Mouse (Mus musculus) bone marrow, adult 2 months (tissue): ENCODE data around the gene Ccdc8. TPM values are rescaled to one million over a fixed set of nuclear protein-coding genes. Genes with fewer than 3 reads are reported as not detected.
A peak's percentile ranks its signal among the peaks of the same experiment; 100 is the strongest.

Experiments used
- H3K27ac ChIP-seq: fragments of 200-500 bp; 2 replicates; pipeline ENCODE4 v1.5.1; 2012; ENCODE audit warnings: low read depth, mild to moderate bottlenecking, control low read depth, inconsistent platforms, low read length; ENCODE audit not compliant: control insufficient read depth, poor library complexity, insufficient read depth
- H3K4me1 ChIP-seq: fragments of 200-500 bp; 2 replicates; pipeline ENCODE4 v1.6.1; 2011; ENCODE audit warnings: low read length; ENCODE audit not compliant: control insufficient read depth, insufficient read depth
- H3K4me3 ChIP-seq: fragments of 200-500 bp; replicated peaks from 2 replicates; pipeline ENCODE3; 2011; ENCODE audit warnings: mild to moderate bottlenecking, low read depth, low read length, control low read depth; ENCODE audit not compliant: control insufficient read depth
- CTCF ChIP-seq: fragments of 200-500 bp; IDR thresholded peaks from 2 replicates; pipeline ENCODE4 v1.5.1; 2011; ENCODE audit warnings: low read length, control low read depth; ENCODE audit not compliant: control insufficient read depth, insufficient read depth
- POLR2A ChIP-seq: fragments of 200-500 bp; IDR thresholded peaks from 2 replicates; pipeline ENCODE4 v1.6.1; 2011; ENCODE audit warnings: low read depth, mild to moderate bottlenecking, control low read depth, low read length, borderline replicate concordance; ENCODE audit not compliant: control insufficient read depth
- WGBS: fragments of 180-500 bp; shearing (Covaris S2); methylation state at CpG from one replicate; pipeline ENCODE4 v1.1.7; 2018; 5-methylcytosine and 5-hydroxymethylcytosine counted together
- polyA plus RNA-seq: library from polyadenylated mRNA; stranded (reverse); fragments of >200 nt; gene quantifications from 2 replicates; pipeline ENCODE4 v1.2.4, GENCODE M21; 2011; ENCODE audit warnings: low replicate concordance; ENCODE audit not compliant: missing spikeins, insufficient read depth, insufficient read length

The Ccdc8 gene
- polyA plus RNA-seq, 1 experiment = 2.5 TPM

DNA sequence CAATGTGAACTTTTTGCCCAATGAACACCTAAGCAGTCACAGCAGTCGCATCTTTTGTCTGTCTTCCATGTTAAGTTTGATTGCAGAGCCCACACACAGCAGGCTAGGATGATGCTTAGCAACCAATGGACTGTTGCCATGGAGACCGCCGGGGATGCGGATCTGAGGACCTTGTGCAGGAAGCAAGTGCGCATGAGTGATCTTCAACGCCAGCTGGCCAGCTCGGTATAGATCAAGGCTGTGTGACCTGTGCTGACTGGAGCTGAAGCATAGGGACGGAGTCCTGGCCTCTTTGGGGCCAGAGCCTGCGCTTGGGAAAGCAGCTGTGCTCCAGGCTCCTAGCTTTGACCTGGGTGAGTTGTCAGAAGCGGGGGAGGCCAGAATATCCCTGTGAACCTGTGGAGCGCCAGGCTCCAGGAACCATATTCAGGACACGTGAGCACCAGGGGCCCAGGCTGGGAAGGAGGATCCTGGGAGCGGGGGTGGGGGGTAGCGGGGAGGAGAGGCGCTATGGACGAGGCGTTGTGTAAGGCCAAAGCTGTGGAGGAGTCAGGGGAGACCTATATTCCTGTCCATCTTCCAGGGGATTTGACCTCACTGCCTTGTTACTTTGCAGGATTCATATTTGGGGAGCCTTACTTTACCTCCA lies 32.8 kb upstream of the Ccdc8 start, which contains the start of gene Pnmal1:
Gene Pnmal1 (plus strand): TSS at position 141 of the 649 bp plus-strand sequence.
- no peak for TF ChIP-seq POLR2A
- TF ChIP-seq CTCF = no peak
- H3K4me1 ChIP-seq = no peaks in the 10 kb centered on the region
- 62% methylated on average over 17 of the region's 17 CpGs for WGBS
- no peak within 1 kb of the TSS for H3K4me3 ChIP-seq
- no peak within 1 kb of the TSS for H3K27ac ChIP-seq

DNA sequence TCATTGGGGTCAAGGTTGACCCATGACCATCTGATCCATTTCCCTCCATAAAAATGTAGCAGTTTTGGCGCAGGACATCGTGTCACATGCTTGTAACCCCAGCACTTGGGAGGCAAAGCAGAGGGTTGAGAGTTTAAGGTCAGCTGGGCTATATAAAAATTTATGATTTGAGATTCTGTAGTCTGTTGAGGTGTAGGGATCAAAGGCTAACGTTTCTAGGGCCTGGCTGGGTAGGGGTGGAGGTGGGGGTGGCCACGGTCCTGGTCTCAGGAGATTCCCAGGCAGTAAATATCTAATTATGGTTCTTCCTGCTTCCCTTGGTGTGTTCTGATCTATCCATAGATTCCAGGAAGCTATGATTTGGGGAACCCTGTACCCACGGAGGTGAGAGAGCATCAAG lies 30.8 kb upstream of the Ccdc8 start:
- TF ChIP-seq CTCF (no peak), POLR2A (no peak)
- no peak overlapping the region for H3K27ac ChIP-seq
- H3K4me1 ChIP-seq = no peaks in the 10 kb centered on the region
- WGBS = 70% methylated on average over 5 of the region's 5 CpGs
- no peak overlapping the region for H3K4me3 ChIP-seq

DNA sequence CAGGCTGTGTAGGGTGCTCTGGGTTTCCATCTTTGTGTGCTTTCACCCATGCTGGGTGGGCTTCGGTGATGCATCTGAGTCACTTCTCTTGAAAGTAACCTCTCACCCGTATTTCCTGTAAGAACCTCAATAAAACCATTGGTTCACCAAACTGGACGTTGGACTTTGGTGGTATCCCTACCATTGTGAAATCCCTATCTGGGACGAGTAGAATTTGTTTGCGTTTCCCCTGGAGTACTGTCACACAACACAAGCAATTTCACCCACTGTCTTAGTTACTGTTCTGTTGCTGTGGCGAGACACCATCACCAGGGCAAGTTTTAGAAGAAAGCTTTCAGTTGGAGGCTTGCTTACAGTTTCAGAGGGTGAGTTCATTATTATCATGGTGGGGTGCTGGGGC lies 24.1 kb upstream of the Ccdc8 start:
- 63% methylated on average over 6 of the region's 6 CpGs for WGBS
- no peak overlapping the region for H3K4me3 ChIP-seq
- TF ChIP-seq POLR2A (no peak), CTCF (no peak)
- peaks cover 1% of the 10 kb centered on the region; the same call in 1 of the 2 replicates for H3K4me1 ChIP-seq
- no peak overlapping the region for H3K27ac ChIP-seq

GRCm38 (mm10) chr7:16971160-16971559 lies 21.3 kb upstream of the Ccdc8 start:
- 20% methylated on average over 3 of the region's 3 CpGs for WGBS
- H3K4me3 ChIP-seq = no peak overlapping the region
- H3K4me1 ChIP-seq = peaks cover 1% of the 10 kb centered on the region; the same call in 1 of the 2 replicates
- TF ChIP-seq CTCF (no peak), POLR2A (no peak)
- no peak overlapping the region for H3K27ac ChIP-seq

DNA sequence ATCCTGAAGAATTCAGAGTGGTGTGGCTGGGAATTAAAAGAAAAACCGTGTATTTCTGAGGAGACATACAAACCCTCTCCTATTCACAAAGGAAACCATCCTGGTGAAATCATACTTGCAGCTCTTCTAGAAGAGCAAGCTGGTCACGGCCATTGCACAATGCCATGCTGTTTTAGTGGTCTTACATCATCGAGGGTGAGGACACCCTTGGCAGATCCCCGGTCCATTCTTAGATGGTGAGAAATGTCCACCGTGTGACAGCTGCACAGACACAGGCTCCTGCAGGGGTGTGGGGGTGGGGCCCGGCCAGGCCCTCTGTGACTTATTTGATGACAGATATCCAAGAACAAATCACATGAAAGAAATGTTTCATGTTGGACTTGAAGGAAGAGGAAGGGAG lies 18.5 kb upstream of the Ccdc8 start:
- Histone ChIP-seq H3K4me3 (no peak overlapping the region), H3K27ac (no peak overlapping the region), H3K4me1 (peaks cover 1% of the 10 kb centered on the region; the same call in 1 of the 2 replicates)
- no peak for TF ChIP-seq CTCF
- TF ChIP-seq POLR2A = no peak
- WGBS = 42% methylated on average over 6 of the region's 6 CpGs

- TF ChIP-seq CTCF (no peak), POLR2A (no peak)
- H3K4me1 ChIP-seq = peaks cover 1% of the 10 kb centered on the region; the same call in 1 of the 2 replicates
- WGBS = 82% methylated on average over 8 of the region's 8 CpGs
- H3K27ac ChIP-seq = no peak overlapping the region
- no peak overlapping the region for H3K4me3 ChIP-seq
These were observed 16.2 kb upstream of the Ccdc8 start for GRCm38 (mm10) chr7:16976298-16976697.

- Histone ChIP-seq H3K27ac (no peak overlapping the region), H3K4me1 (peaks cover 1% of the 10 kb centered on the region), H3K4me3 (no peak overlapping the region)
- TF ChIP-seq POLR2A (no peak), CTCF (no peak)
- WGBS = 55% methylated on average over 6 of the region's 6 CpGs
These were observed 14.3 kb upstream of the Ccdc8 start for GRCm38 (mm10) chr7:16978173-16978572.

DNA sequence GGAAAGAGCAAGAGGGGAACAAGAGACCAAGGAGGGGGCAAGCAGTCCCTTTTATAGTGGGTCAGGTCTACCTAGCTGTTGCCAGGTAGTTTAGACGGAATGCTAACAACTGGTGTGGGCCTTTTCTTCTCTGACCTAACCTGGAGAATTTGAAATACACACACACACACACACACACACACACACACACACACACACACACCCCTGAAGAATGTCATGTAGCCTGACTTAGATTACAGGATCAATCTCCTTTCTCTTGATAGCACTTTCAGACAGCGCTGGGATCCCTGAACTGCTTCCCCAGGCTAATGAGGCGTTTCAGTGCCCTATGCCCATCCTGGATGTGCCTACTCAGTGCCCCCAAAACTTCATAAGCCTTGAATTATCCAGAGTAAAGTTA lies 13.9 kb upstream of the Ccdc8 start:
- Histone ChIP-seq H3K4me1 (peaks cover 1% of the 10 kb centered on the region), H3K27ac (no peak overlapping the region), H3K4me3 (no peak overlapping the region)
- WGBS = 75% methylated on average over 3 of the region's 3 CpGs
- no peak for TF ChIP-seq CTCF

GRCm38 (mm10) chr7:16980348-16980747 lies 12.2 kb upstream of the Ccdc8 start:
- peaks cover 1% of the 10 kb centered on the region for H3K4me1 ChIP-seq
- peak overlapping the region; percentile 63 for H3K4me3 ChIP-seq
- under 1% methylated on average over 12 of the region's 12 CpGs for WGBS
- TF ChIP-seq POLR2A (no peak), CTCF (no peak)
- H3K27ac ChIP-seq = no peak overlapping the region; the same call in 1 of the 2 replicates
